Mouse (Mus musculus): Measurements from ENCODE around the gene Slc6a16.

Slc6a16 gene

GRCm38 (mm10) chr7:45312686-45313453 lies 72.0 kb downstream of the Slc6a16 start:
- DNase-seq (ENCODE audit: low spot score in 2 of 2) = no peak

DNA sequence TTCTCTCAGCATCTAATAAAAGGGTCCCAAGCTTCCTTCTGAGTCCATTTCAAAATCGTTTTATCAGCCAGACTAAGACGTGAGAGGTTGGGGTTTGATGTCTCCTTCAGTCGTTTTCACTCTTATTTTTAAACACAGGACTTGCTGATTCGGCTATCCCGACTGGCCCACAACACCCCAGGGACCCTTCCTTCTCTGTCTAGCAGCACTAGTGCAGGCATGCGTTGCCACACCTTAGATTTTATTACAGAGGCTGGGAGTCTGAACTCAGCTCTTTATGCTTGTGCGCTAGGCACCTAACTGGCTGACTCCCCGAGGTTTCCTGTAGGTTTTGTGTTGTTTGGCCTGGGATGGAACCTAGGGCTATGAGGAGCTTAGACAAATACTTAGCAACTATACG lies 72.6 kb downstream of the Slc6a16 start:
- DNase-seq (ENCODE audit: low spot score in 2 of 2) = no peak

DNA sequence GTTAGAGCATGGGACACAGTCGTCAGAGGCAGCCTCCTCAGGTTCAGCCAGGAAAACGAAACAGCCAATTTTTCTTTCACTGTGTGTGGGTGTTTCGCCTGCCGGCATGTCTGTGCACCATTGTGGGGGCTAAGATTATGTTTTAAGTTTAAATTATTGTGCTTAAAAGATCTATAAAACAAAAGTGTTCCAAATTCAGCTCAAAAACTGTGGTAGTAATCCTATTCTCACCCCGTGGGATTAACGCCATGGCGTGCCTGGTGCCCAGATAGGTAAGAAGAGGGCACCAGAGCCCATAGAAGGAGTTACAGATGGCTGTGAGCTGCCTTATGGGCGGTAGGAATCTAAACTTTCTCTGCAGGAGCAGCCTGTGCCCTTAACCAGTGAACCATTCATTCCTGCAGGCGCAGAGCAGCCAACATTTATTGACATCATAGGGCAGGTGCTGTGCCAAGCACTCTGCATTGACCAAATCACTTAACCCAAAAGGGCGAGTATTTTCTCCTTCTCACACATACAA lies 74.4 kb downstream of the Slc6a16 start:
- DNase-seq (ENCODE audit: low spot score in 2 of 2) = no peak

GRCm38 (mm10) chr7:45316536-45316935 lies 75.7 kb downstream of the Slc6a16 start:
- DNase-seq (ENCODE audit: low spot score in 2 of 2) = no peak

GRCm38 (mm10) chr7:45322245-45322644 lies 81.4 kb downstream of the Slc6a16 start:
- no peak for DNase-seq (ENCODE audit: low spot score in 2 of 2)

Data from thymus, postnatal 10 days (tissue).